Mouse (Mus musculus) thymus, adult 2 months (tissue): ENCODE measurements at regions not wholly inside any gene's neighbourhood (a gene's known extent, or its start where the extent isn't known, plus 50 kb on each side); places are given as distances from the start of the nearest gene placed in this dataset.

Source experiments
- CTCF ChIP-seq: fragments of 200-500 bp; IDR thresholded peaks from 2 replicates; pipeline ENCODE4 v1.5.1; 2012; ENCODE audit warnings: mild to moderate bottlenecking, control low read depth, low read length, moderate library complexity, borderline replicate concordance; ENCODE audit not compliant: control insufficient read depth, poor library complexity, insufficient read depth; ENCODE audit errors: extremely low read depth
- POLR2A ChIP-seq: fragments of 200-500 bp; IDR thresholded peaks from 2 replicates; pipeline ENCODE4 v1.6.1; 2012; ENCODE audit warnings: mild to moderate bottlenecking, low read length, control low read depth, moderate library complexity; ENCODE audit not compliant: control insufficient read depth, poor library complexity, insufficient read depth; ENCODE audit errors: extremely low read depth

DNA sequence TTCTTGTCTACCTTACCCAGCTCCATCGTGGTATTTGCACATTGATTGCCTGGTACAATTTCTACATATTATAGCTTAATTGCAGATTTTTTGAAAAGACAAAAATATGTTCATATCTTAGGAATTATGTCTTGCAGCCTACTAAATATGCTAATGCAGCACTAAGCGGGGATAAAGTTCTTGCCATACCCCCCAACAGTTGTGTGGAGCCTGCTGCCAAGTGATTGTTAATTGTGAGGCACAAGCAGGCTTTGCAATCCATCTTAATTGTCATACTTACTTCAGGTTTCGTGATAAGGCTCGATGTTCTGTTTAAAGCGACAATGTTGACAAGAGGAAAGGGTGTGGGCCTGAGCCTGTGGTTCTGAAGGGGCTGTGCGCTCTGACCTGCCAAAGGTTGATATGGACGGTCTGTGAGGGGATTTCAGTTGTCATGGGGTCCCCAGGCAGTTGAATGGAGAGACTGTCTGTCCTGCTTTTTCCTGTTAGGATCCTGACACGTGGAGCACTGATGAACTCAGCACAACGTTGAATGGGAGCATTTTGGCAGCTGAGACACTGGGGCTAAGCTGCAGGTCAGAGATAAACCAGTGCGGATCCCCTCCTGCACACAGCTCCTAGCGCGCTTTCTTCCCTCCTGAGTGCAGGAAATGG lies 54.5 kb upstream of the Zeb2 start:
- TF ChIP-seq CTCF (no peak), POLR2A (no peak)
